Comparison of ENCODE assay signal across 36 mouse cellular contexts in genomic region chr17:68291713-68292364, GRCm38 (mm10). TPM values are rescaled to one million over a fixed set of nuclear protein-coding genes. Genes with fewer than 3 reads are reported as not detected.
A peak's percentile ranks its signal among the peaks of the same experiment; 100 is the strongest.
DNase-seq lines count a peak whose midpoint lies in the region; ATAC-seq lines count a peak whose summit lies in the region.
"Had no signal": no experiment of that assay in that cellular context is flagged by ENCODE, and none has a peak within 500 bp of the region (broad histone marks: within the 10 kb centered on the region; RNA-seq: fewer than 3 reads in every experiment).

No protein-coding gene starts in this region.

- no peak overlapping the region; the same call in 1 of the 2 replicates for H3K27ac ChIP-seq in limb, embryonic 11.5 days (replicated peaks; ENCODE audit: low read depth, low read length)
- H3K27ac ChIP-seq: embryonic facial prominence, embryonic 10.5 days; embryonic facial prominence, embryonic 15.5 days; forebrain, embryonic 13.5 days; hindbrain, embryonic 15.5 days; intestine, embryonic 15.5 days; kidney, postnatal 0 days; lung, embryonic 15.5 days; midbrain, embryonic 12.5 days; stomach, postnatal 0 days had no signal

- H3K27me3 ChIP-seq in limb, embryonic 11.5 days (ENCODE audit: control insufficient read depth, insufficient read depth, low read length) = no peaks in the 10 kb centered on the region
- H3K27me3 ChIP-seq: embryonic facial prominence, embryonic 15.5 days; forebrain, embryonic 13.5 days; hindbrain, embryonic 15.5 days; intestine, embryonic 15.5 days; lung, embryonic 15.5 days; midbrain, embryonic 12.5 days had no signal

- 0 out of 2 replicates have a peak, but pooled peaks have one; percentile 50 for ATAC-seq in frontal cortex, adult (ENCODE audit: low TSS enrichment)
- ATAC-seq in limb, embryonic 11.5 days (ENCODE audit: insufficient number of reproducible peaks, low FRiP score, low TSS enrichment, low read depth) = 0 out of 2 replicates have a peak, but pooled peaks have one; percentile 13
- ATAC-seq: activated CD4-positive, CD25-positive, alpha-beta regulatory T cell, adult 4 months; forebrain, embryonic 13.5 days; intestine, embryonic 15.5 days had no signal

- no peaks in the 10 kb centered on the region; the same call in 1 of the 2 replicates for H3K4me1 ChIP-seq in limb, embryonic 11.5 days (ENCODE audit: control insufficient read depth, insufficient read depth, low read length)
- H3K4me1 ChIP-seq: embryonic facial prominence, embryonic 10.5 days; embryonic facial prominence, embryonic 15.5 days; forebrain, embryonic 13.5 days; hindbrain, embryonic 15.5 days; intestine, embryonic 15.5 days; lung, embryonic 15.5 days had no signal

- H3K36me3 ChIP-seq in limb, embryonic 11.5 days (ENCODE audit: control insufficient read depth, insufficient read depth, low read length) = no peaks in the 10 kb centered on the region
- H3K36me3 ChIP-seq: embryonic facial prominence, embryonic 10.5 days; embryonic facial prominence, embryonic 15.5 days; hindbrain, embryonic 15.5 days; intestine, embryonic 15.5 days; lung, embryonic 15.5 days; midbrain, embryonic 12.5 days had no signal

- H3K9ac ChIP-seq in limb, embryonic 11.5 days (ENCODE audit: low read length) = no peak overlapping the region
- H3K9ac ChIP-seq: embryonic facial prominence, embryonic 15.5 days; forebrain, embryonic 13.5 days; hindbrain, embryonic 15.5 days; intestine, embryonic 15.5 days; lung, embryonic 15.5 days; midbrain, embryonic 12.5 days had no signal

- WGBS in limb, embryonic 11.5 days = 36% methylated on average over 9 of the region's 9 CpGs

- H3K4me3 ChIP-seq in limb, embryonic 11.5 days (ENCODE audit: low read depth, low read length) = no peak overlapping the region
- H3K4me3 ChIP-seq: embryonic facial prominence, embryonic 10.5 days; embryonic facial prominence, embryonic 15.5 days; forebrain, embryonic 13.5 days; hindbrain, embryonic 15.5 days; intestine, embryonic 15.5 days; lung, embryonic 15.5 days; midbrain, embryonic 12.5 days had no signal

- H3K4me2 ChIP-seq in limb, embryonic 11.5 days (ENCODE audit: low read depth, severe bottlenecking) = no peak overlapping the region
- H3K4me2 ChIP-seq: embryonic facial prominence, embryonic 15.5 days; forebrain, embryonic 13.5 days; heart, embryonic 11.5 days; hindbrain, embryonic 15.5 days; intestine, embryonic 15.5 days; liver, embryonic 11.5 days; lung, embryonic 15.5 days; midbrain, embryonic 12.5 days had no signal

- no peaks in the 10 kb centered on the region for H3K9me3 ChIP-seq in limb, embryonic 11.5 days (ENCODE audit: control insufficient read depth, low read length)
- H3K9me3 ChIP-seq: embryonic facial prominence, embryonic 15.5 days; forebrain, embryonic 13.5 days; hindbrain, embryonic 15.5 days; intestine, embryonic 15.5 days; lung, embryonic 15.5 days had no signal

- DNase-seq in frontal cortex, adult 2 months (ENCODE audit: extremely low spot score in 1 of 2, low spot score in 1 of 2) = no peak
- peak; percentile 25 for DNase-seq in R1 (ENCODE audit: low read depth, low spot score)
- DNase-seq in brain, adult 2 months (ENCODE audit: low read depth, low spot score) = peak; percentile 30
- peak; percentile 47 for DNase-seq in limb, embryonic 11.5 days (ENCODE audit: low spot score)
- no peak for DNase-seq in cerebellum, postnatal 14 days
- DNase-seq in gastrocnemius, postnatal 10 days = no peak
- no peak for DNase-seq in heart, adult 8-10 months (ENCODE audit: low spot score)
- DNase-seq: adrenal gland, adult 2 months; adrenal gland, postnatal 36 days; B cell, adult 2 months; cerebellum, adult 8-10 months; cerebellum, postnatal 36 days; gastrocnemius, postnatal 25 days; heart, adult 11 months; heart, postnatal 36 days; kidney, adult 8-10 months; kidney, postnatal 4 days; right cerebral cortex, postnatal 4 days had no signal

RNA-seq across cellular contexts. Expression of gene L3mbtl4, which starts 18.2 kb away (rescaled TPM):
- polyA plus RNA-seq in frontal cortex, adult 2 months (2012; rRNA removed) = 1.3 and 1.5 TPM in 2 replicates
- polyA plus RNA-seq in limb, embryonic 11.5 days (2014; fragmentation: Nextera tagmentation; extraction: Ambion mirVana) = not detected in 2 replicates
- total RNA-seq in gastrocnemius, postnatal 10 days (2021) = under 1 TPM in 1 of 2 experiments, not detected in 1; 0.09 TPM
- not detected for total RNA-seq in heart, adult 8-10 months (2022)
- total RNA-seq: heart, postnatal 36 days; megakaryocyte, adult 5-6 weeks had no signal
- polyA plus RNA-seq: activated CD4-positive, CD25-positive, alpha-beta regulatory T cell, adult 4 months; embryonic facial prominence, embryonic 15.5 days; heart, embryonic 11.5 days; heart, embryonic 16.5 days; liver, embryonic 11.5 days; liver, embryonic 16.5 days; spleen, adult 2 months; stomach, postnatal 0 days; thymus, postnatal 0 days had no signal

Comparison
In these comparisons a context has a peak if more than half of its experiments do, and no peak if none do; other contexts are left out.
1. DNase-seq: peak in R1 (single experiment), brain, adult 2 months (single experiment) and limb, embryonic 11.5 days (single experiment); none in frontal cortex, adult 2 months (0 of 2), cerebellum, postnatal 14 days (0 of 2), gastrocnemius, postnatal 10 days (single experiment) and heart, adult 8-10 months (single experiment).